In genomic region chr3:55074576-55075293, GRCm38 (mm10) we compare ENCODE assay signal across 24 mouse cellular contexts. TPM values are rescaled to one million over a fixed set of nuclear protein-coding genes. Genes with fewer than 3 reads are reported as not detected.
DNase-seq lines count a peak whose midpoint lies in the region; ATAC-seq lines count a peak whose summit lies in the region.
"Had no signal": no experiment of that assay in that cellular context is flagged by ENCODE, and none has a peak within 500 bp of the region (broad histone marks: within the 10 kb centered on the region; RNA-seq: fewer than 3 reads in every experiment).

No protein-coding gene starts in this region.

- no peak for DNase-seq in hindbrain, embryonic 11.5 days (ENCODE audit: low spot score)
- DNase-seq in Muller cell, postnatal 12 days (ENCODE audit: inconsistent ontology term), result peak; percentile 16
- peak; percentile 74 for DNase-seq in fat pad, adult 2 months (ENCODE audit: extremely low read depth, low read depth, low spot score)
- DNase-seq in cerebellum, adult 18-20 months, result no peak
- no peak for DNase-seq in spleen, postnatal 14 days (ENCODE audit: low spot score in 2 of 2)
- DNase-seq: adrenal gland, postnatal 25 days; cerebellum, adult 2 months; cerebellum, postnatal 25 days; gastrocnemius, postnatal 10 days; kidney, adult 11 months; kidney, postnatal 25 days; liver, postnatal 0 days; lung, postnatal 36 days; thymus, postnatal 14 days had no signal

- H3K4me3 ChIP-seq in hindbrain, embryonic 15.5 days, result no peak overlapping the region
- no peak overlapping the region for H3K4me3 ChIP-seq in hindbrain, embryonic 11.5 days (ENCODE audit: low read depth, low read length)
- H3K4me3 ChIP-seq in forebrain, embryonic 15.5 days, result no peak overlapping the region
- H3K4me3 ChIP-seq: heart, embryonic 10.5 days; heart, embryonic 15.5 days; kidney, embryonic 15.5 days; liver, embryonic 12.5 days; stomach, embryonic 15.5 days had no signal

- ATAC-seq in hindbrain, embryonic 15.5 days (ENCODE audit: low FRiP score, low read depth), result peak; percentile 42; the same call in 1 of the 2 replicates
- no peak for ATAC-seq in hindbrain, embryonic 11.5 days (ENCODE audit: low FRiP score)
- peak; percentile 38 for ATAC-seq in forebrain, embryonic 15.5 days (replicated peaks)
- ATAC-seq: CD4-positive, CD25-positive, alpha-beta regulatory T cell, adult 4 months; inflammation-experienced regulatory T-cells, adult 6 months; liver, embryonic 12.5 days; liver, postnatal 0 days had no signal

- peaks cover 10% of the 10 kb centered on the region; the same call in 1 of the 2 replicates for H3K4me1 ChIP-seq in hindbrain, embryonic 15.5 days (replicated peaks)
- no peaks in the 10 kb centered on the region for H3K4me1 ChIP-seq in hindbrain, embryonic 11.5 days (replicated peaks; ENCODE audit: control insufficient read depth, insufficient read depth, low read length)
- H3K4me1 ChIP-seq in forebrain, embryonic 15.5 days, result peaks cover 15% of the 10 kb centered on the region; the same call in 1 of the 2 replicates
- H3K4me1 ChIP-seq: heart, embryonic 10.5 days; kidney, embryonic 15.5 days; liver, embryonic 12.5 days; stomach, embryonic 15.5 days had no signal

- H3K9ac ChIP-seq in hindbrain, embryonic 15.5 days, result no peak overlapping the region
- no peak overlapping the region for H3K9ac ChIP-seq in hindbrain, embryonic 11.5 days (ENCODE audit: low read depth, low read length)
- H3K9ac ChIP-seq in forebrain, embryonic 15.5 days (replicated peaks), result no peak overlapping the region
- H3K9ac ChIP-seq: heart, embryonic 15.5 days; kidney, embryonic 15.5 days; liver, embryonic 12.5 days; liver, postnatal 0 days; stomach, embryonic 15.5 days had no signal

- H3K27ac ChIP-seq in hindbrain, embryonic 15.5 days (replicated peaks), result 0 out of 2 replicates have a peak overlapping the region, but pooled peaks have one; percentile 38
- no peak overlapping the region for H3K27ac ChIP-seq in hindbrain, embryonic 11.5 days (ENCODE audit: low read depth, low read length)
- H3K27ac ChIP-seq in forebrain, embryonic 15.5 days (replicated peaks), result no peak overlapping the region
- H3K27ac ChIP-seq: heart, embryonic 10.5 days; heart, embryonic 15.5 days; kidney, embryonic 15.5 days; liver, embryonic 12.5 days; stomach, embryonic 15.5 days had no signal

- no peaks in the 10 kb centered on the region for H3K9me3 ChIP-seq in hindbrain, embryonic 15.5 days
- no peaks in the 10 kb centered on the region for H3K9me3 ChIP-seq in hindbrain, embryonic 11.5 days (ENCODE audit: control insufficient read depth, low read length)
- H3K9me3 ChIP-seq in forebrain, embryonic 15.5 days, result no peaks in the 10 kb centered on the region
- H3K9me3 ChIP-seq: heart, embryonic 10.5 days; heart, embryonic 15.5 days; kidney, embryonic 15.5 days; liver, embryonic 12.5 days; stomach, embryonic 15.5 days had no signal

- H3K36me3 ChIP-seq in hindbrain, embryonic 15.5 days, result no peaks in the 10 kb centered on the region
- H3K36me3 ChIP-seq in hindbrain, embryonic 11.5 days (ENCODE audit: control insufficient read depth, insufficient read depth, low read length), result no peaks in the 10 kb centered on the region
- H3K36me3 ChIP-seq in forebrain, embryonic 15.5 days, result no peaks in the 10 kb centered on the region
- H3K36me3 ChIP-seq: heart, embryonic 10.5 days; heart, embryonic 15.5 days; kidney, embryonic 15.5 days; liver, embryonic 12.5 days; stomach, embryonic 15.5 days had no signal

- H3K27me3 ChIP-seq in hindbrain, embryonic 15.5 days, result no peaks in the 10 kb centered on the region
- H3K27me3 ChIP-seq in hindbrain, embryonic 11.5 days (ENCODE audit: control insufficient read depth, insufficient read depth, low read length), result no peaks in the 10 kb centered on the region
- H3K27me3 ChIP-seq in forebrain, embryonic 15.5 days, result no peaks in the 10 kb centered on the region
- H3K27me3 ChIP-seq: heart, embryonic 15.5 days; kidney, embryonic 15.5 days; liver, embryonic 12.5 days; stomach, embryonic 15.5 days had no signal

- no peak overlapping the region for H3K4me2 ChIP-seq in hindbrain, embryonic 15.5 days
- no peak overlapping the region for H3K4me2 ChIP-seq in hindbrain, embryonic 11.5 days (replicated peaks; ENCODE audit: low read depth, low read length)
- no peak overlapping the region for H3K4me2 ChIP-seq in forebrain, embryonic 15.5 days (replicated peaks)
- H3K4me2 ChIP-seq: heart, embryonic 15.5 days; kidney, embryonic 15.5 days; liver, embryonic 12.5 days; midbrain, embryonic 11.5 days; stomach, embryonic 15.5 days had no signal

- WGBS in hindbrain, embryonic 15.5 days, result 63% methylated on average over 6 of the region's 6 CpGs
- WGBS in hindbrain, embryonic 11.5 days, result 88% methylated on average over 6 of the region's 6 CpGs
- 42% methylated on average over 6 of the region's 6 CpGs for whole genome bisulfite sequencing in forebrain, embryonic 15.5 days

RNA-seq across cellular contexts. Expression of gene Ccna1, which starts 19.4 kb away (rescaled TPM):
- polyA plus RNA-seq in hindbrain, embryonic 15.5 days (2015; fragmentation: Nextera tagmentation; extraction: Ambion mirVana), result 1.4 and 2.1 TPM in 2 replicates
- polyA plus RNA-seq in hindbrain, embryonic 11.5 days (2014; fragmentation: Nextera tagmentation; extraction: Ambion mirVana), result 1.6 and 3.7 TPM in 2 replicates
- 1.9 and 3.0 TPM in 2 replicates for polyA plus RNA-seq in forebrain, embryonic 15.5 days (2015; fragmentation: Nextera tagmentation; extraction: Ambion mirVana)
- polyA plus RNA-seq: CD4-positive, CD25-positive, alpha-beta regulatory T cell, adult 4 months; inflammation-experienced regulatory T-cells, adult 6 months; liver, postnatal 0 days had no signal

RNA-seq across cellular contexts. Expression of gene Spg20, which starts 37.2 kb away (rescaled TPM):
- 14.1 and 16.1 TPM in 2 replicates for polyA plus RNA-seq in hindbrain, embryonic 15.5 days (2015; fragmentation: Nextera tagmentation; extraction: Ambion mirVana)
- 49.6 and 49.7 TPM in 2 replicates for polyA plus RNA-seq in hindbrain, embryonic 11.5 days (2014; fragmentation: Nextera tagmentation; extraction: Ambion mirVana)
- polyA plus RNA-seq in forebrain, embryonic 15.5 days (2015; fragmentation: Nextera tagmentation; extraction: Ambion mirVana), result 20.9 and 21.4 TPM in 2 replicates

Comparison
In these comparisons a context has a peak if more than half of its experiments do, and no peak if none do; other contexts are left out.
1. DNase-seq: peak in Muller cell, postnatal 12 days (single experiment) and fat pad, adult 2 months (single experiment); none in hindbrain, embryonic 11.5 days (single experiment), cerebellum, adult 18-20 months (0 of 2) and spleen, postnatal 14 days (0 of 2).